Mouse (Mus musculus) heart, postnatal 36 days (tissue): ENCODE measurements around the gene Xrcc3. TPM values are rescaled to one million over a fixed set of nuclear protein-coding genes. Genes with fewer than 3 reads are reported as not detected.

ENCODE experiments used
- DNase-seq, 2 experiments: peaks; one replicate each; pipeline ENCODE4 v3.0.0; 2021 to 2022
- intact Hi-C: fragments of 180-260 bp; cut with DNase I; formaldehyde crosslinking; loops from one replicate; pipeline ENCODE4 v1.15.1; 2025
- total RNA-seq, 2 experiments: library from RNA; stranded (reverse); gene quantifications; 2 replicates each; pipeline ENCODE4 v1.2.3; 2021

Gene Xrcc3
- total RNA-seq, 2 experiments from 2014 or later, result 0.76 to 1.9 TPM

- no peak for DNase-seq
- intact Hi-C loops, result no loop called here
Measured at GRCm38 (mm10) chr12:111754710-111755109, 59.0 kb downstream of the Xrcc3 start.

DNA sequence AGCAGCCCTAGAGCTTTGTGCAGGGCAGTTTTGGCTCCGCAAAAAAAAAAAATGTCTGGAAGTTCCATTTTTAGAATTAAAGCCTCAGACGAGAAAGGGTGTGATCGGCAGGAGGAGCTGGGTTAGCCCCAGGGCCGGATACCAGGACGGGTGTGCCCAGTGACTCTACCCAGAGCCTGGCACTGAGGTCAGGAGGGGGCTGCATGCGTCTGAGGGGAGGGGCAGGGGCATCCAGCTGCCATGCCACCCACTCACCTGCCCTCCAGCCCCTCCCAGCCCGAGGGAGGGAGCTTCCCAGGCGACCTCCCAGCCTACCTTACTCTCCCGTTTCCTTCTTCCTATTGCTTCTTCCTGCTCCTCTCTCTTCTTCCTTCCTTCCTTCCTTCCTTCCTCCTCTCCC, 60.3 kb downstream of the Xrcc3 start:
- intact Hi-C loops, result no loop called here

More for the DNA sequence above, 60.3 kb downstream of the Xrcc3 start:
- DNase-seq, result no peak

Other genes with a start within 250 kb of the Xrcc3 start
- gene Mark3, start 239.3 kb downstream of the Xrcc3 start, total RNA-seq, result 10 to 100 TPM; 49.9 to 54.6 TPM
- gene Ckb, start 141.5 kb downstream of the Xrcc3 start, total RNA-seq, result 10 to 100 TPM; 71.6 to 84.7 TPM
- gene Trmt61a, start 135.8 kb downstream of the Xrcc3 start, total RNA-seq, result 1 to 10 TPM; 3.8 to 6.6 TPM
- gene Bag5, start 100.6 kb downstream of the Xrcc3 start, total RNA-seq, result 10 to 100 TPM; 19.5 to 20.4 TPM
- 10 to 100 TPM; 38.4 to 40.6 TPM for gene Apopt1, start 100.6 kb downstream of the Xrcc3 start, total RNA-seq
- 10 to 100 TPM; 84.4 to 94.2 TPM for gene Klc1, start 55.0 kb downstream of the Xrcc3 start, total RNA-seq
- gene Zfyve21, start 297 bp upstream of the Xrcc3 start, total RNA-seq, result 10 to 100 TPM; 65.3 to 66.5 TPM
- 10 to 100 TPM; 19.7 to 20.3 TPM for gene Ppp1r13b, start 94.2 kb upstream of the Xrcc3 start, total RNA-seq
- gene Atp5mpl, start 153.1 kb upstream of the Xrcc3 start, total RNA-seq, result 1,000 to 10,000 TPM; 1,342 to 1,403 TPM
- gene Tdrd9, start 157.7 kb upstream of the Xrcc3 start, total RNA-seq, result under 1 TPM in 1 of 2 experiments, not detected in 1; 0.33 TPM
- gene Rd3l, start 167.4 kb upstream of the Xrcc3 start, total RNA-seq, result under 1 TPM in 1 of 2 experiments, not detected in 1; 0.65 TPM